Mouse (Mus musculus) lung, embryonic 16.5 days (tissue): ENCODE data around the gene Trub1. TPM values are rescaled to one million over a fixed set of nuclear protein-coding genes. Genes with fewer than 3 reads are reported as not detected.

ENCODE experiments used
- polyA plus RNA-seq: library from polyadenylated mRNA; unstranded; fragments of >200 nt; fragmentation: Nextera tagmentation; extraction: Ambion mirVana; gene quantifications from 2 replicates; pipeline ENCODE4 v1.2.1, GENCODE M21; 2015

The Trub1 gene
- polyA plus RNA-seq, 1 experiment from 2014 or later, result 21.4 TPM

Other genes with a start within 250 kb of the Trub1 start
- 53.3 and 54.5 TPM in 2 replicates for gene Ablim1, start 138.0 kb upstream of the Trub1 start, polyA plus RNA-seq
- 15.0 and 15.5 TPM in 2 replicates for gene Fam160b1, start 92.2 kb upstream of the Trub1 start, polyA plus RNA-seq
- 5.0 and 5.1 TPM in 2 replicates for gene Atrnl1, start 158.1 kb downstream of the Trub1 start, polyA plus RNA-seq